Mouse (Mus musculus) urinary bladder, postnatal 25 days (tissue): ENCODE measurements at regions not wholly inside any gene's neighbourhood (a gene's known extent, or its start where the extent isn't known, plus 50 kb on each side); places are given as distances from the start of the nearest gene placed in this dataset.

Experiments
- DNase-seq: peaks from one replicate; pipeline ENCODE4 v3.0.0; 2022; ENCODE audit warnings: low spot score

DNA sequence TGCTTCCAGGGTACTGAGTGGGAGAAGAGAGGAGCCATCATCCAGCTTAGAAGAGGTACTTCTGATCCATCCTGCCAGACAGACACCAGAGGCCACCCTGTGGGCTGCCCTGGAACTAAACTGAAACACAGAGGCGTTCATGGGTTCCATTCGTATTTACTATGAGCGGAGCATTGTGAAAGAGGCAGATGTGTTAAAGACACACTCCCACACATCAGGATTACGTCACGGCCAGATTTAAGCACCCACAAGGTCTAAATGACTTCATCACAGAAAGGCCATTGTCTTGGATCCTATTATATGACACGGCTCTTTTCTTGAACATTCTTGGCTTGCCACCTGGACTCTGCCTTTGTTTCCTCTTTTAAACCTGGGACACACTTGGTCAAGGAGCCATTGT lies 141.0 kb upstream of the Arglu1 start:
- DNase-seq, result no peak

DNA sequence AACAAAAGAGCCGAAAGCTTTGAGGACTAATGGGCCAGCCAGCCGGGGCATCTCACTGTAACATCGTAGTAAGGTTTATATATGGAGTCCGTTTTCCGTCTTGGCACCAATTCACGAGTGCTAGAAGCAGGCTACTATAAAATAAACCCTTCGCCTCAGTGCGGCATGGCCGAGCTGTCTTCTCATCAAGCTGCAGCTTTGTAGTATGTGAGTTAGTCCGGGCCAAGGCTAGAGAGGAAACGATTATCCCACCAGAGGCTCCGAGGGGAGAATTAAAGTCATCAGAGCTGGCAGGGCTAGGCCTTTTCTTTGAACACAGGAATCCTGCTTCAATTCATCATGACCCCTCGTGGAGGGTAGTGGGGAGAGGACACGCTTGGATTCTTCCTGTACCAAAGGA lies 138.9 kb upstream of the Arglu1 start:
- no peak for DNase-seq

DNA sequence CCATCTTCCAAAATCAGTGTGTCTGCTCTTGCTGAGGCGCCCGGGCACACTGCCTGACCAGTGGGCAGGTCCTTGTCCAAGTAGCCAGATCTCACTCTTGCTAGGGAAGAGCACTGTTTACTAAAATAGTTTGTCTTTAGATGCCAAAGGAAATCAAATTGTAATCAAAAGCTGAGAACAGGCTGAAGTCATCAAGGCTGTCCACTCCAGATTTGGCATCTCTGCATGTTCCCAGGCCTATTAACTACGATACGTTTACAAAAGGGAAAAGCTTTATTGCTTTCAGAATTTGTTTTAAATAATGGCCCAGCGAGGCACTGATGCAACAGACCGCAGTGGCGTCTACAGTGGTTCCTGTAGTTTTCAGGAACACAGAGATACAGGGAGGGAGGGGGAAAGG lies 137.2 kb upstream of the Arglu1 start:
- no peak for DNase-seq

DNA sequence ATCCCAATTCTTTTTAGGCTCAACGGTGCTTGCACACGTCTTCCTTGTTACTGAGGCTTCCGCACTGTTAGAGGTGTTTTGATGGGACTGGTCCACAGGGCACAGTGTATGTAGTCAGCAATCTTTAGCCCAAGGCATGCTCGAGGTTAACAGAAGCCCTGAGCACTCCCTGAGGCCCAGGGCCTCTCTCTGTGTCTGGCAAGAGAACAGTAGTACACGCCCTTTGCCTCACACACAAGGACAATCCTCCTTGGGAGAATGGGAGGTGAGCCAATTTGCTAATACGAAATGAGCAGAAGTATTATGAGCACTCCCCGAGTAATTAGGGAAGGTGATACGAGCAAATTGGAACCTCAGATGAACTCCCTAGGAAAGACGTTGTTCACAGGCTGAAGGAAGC lies 136.5 kb upstream of the Arglu1 start:
- no peak for DNase-seq

DNA sequence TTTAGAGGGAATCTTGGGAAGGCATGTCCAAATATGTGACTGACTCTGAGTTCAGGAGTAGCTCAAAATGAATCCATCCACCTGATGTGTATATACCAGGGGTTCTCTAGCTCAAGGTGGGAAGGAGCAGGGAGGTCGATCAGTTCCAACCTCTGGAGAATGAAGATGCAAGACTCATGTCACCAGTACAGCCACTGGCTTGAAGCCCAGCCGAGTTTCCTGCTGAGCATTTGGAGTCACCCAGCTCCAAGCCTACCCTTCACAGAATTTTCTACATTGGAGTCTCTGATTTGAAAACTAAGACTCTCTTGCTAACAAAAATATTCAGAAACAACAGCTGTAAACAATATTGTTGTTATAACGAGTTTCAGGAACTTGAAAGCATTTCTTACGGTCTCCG lies 134.6 kb upstream of the Arglu1 start:
- DNase-seq, result no peak

DNA sequence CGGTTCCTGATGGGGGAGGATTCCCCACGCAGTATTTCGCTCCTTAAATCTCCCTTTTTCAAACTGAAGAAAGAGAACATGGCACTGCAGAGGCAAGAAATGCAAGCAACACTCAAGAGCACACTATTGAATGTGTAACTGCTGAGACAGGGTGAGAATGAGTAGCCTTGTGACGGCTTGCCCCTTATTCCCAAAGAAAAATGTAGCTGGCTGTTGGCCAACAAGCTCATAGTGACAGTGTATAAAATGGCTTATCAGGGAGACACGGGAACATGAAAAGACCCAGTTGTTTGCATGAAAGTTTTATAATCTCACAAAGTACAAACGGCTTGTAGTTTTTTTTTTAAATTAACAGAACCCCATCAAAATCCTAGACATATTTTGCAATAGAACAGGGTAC lies 130.8 kb upstream of the Arglu1 start:
- DNase-seq, result no peak

DNA sequence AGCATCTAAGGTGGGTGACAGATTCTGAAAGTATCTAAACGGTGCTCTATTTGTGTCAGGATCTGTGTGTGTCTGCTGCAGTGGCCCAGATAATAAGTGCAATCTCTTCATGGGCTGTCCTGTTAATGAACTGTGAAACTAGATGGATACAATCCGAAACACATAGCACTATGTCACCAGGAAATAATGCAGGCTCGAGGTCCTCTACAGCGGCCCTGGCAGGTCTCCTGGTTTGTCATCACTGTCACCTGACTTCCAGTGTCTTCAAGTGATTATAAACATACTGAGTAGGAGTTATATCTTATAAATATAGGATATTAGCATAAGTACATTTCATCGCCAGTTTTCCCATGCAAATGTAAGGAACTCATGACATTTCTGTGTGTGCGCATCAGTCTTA lies 130.3 kb upstream of the Arglu1 start:
- DNase-seq, result no peak

DNA sequence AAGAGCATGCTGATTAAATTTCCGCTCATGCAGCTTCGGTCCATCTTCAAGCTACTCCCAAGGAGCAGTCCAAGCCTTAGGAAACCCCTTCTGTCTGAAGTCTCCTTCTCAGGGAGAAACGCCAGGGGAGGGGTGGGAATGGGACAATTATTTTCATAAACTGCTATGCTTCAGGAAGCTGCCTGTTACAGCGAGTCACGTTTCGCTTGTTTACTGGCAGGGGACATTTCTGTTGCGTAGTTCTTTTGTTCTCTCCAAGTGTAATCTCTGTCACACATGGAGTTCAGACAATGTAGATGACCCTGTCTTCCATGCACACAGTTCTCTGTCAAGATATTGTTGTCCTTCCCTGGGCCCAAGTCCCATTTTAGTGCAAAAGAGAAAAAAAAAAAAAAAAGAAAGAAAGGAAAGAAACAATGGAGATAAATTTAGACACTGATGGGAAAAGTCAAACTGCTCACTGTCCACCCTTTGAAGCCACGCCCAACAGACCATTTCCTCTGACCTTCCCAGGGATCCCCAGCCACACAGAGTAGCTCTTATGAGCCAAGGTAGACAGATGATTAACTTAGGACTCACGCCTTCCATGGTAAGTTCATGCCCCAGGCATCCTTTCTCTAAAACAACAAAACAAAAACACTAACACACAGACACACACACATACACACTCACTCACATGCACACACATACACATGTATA lies 129.1 kb upstream of the Arglu1 start:
- DNase-seq, result no peak

DNA sequence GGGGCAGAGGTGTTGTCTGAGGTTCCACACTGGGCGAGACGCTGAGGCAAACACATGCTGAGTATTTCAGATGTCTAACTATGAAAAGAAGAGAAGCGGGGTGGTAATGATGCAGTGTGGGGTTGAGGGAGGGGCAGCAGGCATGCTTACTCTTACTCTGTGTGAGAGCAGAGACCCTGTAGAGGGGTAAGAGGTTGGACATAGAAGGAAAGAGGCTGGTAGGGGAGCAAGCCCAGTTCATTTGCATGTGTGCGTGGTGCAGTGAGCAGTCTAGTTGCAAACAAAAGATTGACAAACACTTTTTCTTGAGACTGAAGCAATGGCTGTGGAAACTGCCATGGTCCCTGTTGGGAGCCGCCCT lies 122.5 kb upstream of the Arglu1 start:
- DNase-seq, result no peak

DNA sequence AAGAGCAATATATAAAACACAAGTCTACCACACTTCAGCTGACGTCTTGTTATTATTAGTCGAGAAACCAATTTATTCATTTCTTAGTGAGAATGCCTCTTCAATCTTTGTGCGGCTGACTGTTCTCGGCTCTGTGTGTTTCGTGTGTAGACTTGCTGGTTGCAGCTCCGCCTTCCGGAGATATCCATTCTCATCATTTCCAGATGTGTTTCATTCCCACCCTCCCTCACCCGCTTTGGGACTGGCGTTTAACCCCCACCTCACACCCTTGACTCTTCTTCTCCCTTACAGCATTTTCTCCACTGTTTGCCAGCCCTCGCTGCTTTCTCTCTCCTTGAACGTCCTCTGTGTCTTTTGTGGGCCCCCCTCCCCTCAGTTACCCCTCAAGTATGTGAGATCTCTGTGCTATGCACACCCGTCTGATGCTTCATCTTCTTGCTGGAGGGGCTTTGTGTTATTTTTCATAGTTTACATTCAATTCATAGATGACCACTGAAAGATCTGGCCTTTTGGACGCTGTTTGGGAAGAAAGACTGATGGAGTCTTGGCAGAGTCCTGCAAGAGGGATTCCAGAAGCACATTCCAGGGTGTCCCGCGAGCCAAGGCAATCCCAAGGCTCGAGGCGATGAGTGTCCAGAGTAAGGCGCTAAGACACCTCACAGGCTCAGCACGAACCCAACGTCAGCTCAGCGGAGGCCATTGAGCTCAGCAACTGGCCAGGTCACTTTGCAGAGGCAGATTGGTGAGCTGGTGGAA lies 121.9 kb upstream of the Arglu1 start:
- no peak for DNase-seq

DNA sequence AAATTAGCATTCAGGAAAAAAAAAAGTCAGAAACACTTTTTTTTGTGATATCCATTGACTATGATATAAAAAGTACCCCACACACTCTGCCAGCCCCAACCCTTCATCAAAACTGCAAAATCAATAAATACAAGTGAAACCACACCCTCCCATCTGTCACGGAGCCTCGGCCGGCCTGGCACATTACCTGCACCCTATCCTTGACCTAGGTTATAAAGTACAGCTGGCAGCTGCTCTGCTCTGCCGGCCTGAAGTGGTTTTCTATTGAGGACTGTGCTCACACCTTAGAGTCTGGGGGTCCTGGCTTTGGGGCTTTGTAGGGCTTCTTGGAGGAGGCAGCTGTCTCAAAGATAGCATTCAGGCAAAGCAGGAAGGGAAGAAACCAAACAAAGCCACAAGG lies 120.6 kb upstream of the Arglu1 start:
- no peak for DNase-seq

DNA sequence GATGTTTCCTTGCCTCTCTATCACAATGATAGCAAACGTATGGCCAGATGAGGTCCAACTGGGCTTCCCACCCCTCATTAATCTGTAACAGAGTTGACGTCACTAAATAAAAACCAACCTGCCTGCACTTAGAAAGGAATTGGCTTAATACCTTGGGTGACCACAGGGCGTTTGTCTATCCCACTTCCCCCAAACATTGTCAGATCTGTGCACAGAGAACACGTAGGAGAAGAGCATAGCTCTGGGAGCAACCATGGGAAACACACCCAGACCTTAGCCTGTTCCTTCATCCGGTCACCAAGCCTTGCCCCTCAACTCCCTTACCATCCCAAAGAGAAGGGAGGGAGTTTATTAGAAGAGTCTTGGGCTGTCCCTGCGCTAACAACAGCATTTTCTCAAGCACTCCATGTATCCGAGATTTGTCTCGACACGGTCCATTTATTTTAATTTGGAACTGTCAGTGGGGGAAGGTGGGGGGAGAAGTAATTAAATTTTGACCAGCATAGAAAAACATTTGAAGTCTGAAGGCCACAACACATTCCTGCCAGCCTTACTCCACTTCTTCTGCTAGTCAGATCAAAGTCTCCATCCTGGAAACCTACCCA lies 119.6 kb upstream of the Arglu1 start:
- no peak for DNase-seq

DNA sequence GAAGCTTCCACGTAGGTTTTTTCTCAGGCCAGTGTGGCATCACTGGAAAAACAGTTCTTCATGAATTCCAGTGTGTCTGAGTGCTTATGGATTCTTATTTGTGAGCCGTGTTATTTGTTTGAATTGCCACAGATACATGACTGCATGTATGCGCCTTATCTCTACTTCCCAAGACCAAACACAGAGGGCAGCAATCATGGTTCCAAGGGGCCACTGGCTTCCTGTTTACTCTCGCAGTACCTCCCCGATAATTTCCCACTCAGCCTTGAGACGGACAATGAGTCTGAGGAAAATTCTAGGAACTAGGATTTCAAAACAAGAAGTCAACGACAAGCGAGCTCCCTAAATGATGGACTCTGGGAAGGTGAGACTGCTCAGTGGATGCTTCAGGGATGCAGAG lies 119.0 kb upstream of the Arglu1 start:
- no peak for DNase-seq

DNA sequence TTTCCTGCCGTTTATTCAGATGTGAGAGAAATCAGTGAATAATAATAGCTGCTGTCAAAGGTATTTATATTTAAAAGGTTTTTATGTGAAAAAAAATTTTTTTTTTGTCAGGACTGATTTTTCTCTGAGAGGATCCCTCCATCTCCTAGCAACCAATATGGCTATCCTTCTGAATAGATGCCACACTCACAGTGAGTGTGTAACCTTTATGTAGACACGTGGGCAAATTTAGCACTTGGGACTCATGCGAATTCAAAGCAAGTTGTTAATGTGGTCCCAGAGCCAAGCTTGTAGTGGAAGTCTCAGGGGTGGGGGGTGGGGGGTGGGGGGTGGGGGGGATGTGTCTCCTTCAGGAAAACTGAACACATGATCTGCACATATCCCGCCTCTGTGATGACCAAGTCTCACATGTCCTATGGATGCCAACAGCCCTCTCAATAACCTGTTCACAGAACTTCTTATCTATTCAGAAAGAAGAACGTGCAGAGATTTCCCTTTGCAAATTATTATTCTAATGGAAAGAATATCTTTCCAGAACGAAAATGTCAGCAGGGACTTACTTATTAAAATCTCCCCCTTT lies 112.5 kb upstream of the Arglu1 start:
- no peak for DNase-seq

DNA sequence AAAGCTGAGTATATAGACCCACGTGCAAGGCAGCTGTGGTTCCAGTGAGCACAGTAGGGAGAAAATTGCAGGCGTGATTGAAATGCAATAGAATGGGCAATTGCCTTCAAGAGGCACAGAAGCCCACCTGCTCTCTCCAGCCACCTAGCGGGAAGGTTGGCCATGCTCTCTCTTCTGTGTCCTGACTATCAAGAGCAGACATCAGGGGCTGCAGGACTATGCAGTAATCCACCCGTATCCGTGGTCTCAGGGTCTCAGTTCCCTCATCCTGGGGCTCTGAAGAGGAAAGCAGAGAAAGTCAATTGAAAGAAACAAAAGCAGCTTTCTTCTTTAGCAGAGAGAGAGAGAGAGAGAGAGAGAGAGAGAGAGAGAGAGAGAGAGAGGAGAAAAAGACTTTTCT lies 112.0 kb upstream of the Arglu1 start:
- DNase-seq, result no peak

DNA sequence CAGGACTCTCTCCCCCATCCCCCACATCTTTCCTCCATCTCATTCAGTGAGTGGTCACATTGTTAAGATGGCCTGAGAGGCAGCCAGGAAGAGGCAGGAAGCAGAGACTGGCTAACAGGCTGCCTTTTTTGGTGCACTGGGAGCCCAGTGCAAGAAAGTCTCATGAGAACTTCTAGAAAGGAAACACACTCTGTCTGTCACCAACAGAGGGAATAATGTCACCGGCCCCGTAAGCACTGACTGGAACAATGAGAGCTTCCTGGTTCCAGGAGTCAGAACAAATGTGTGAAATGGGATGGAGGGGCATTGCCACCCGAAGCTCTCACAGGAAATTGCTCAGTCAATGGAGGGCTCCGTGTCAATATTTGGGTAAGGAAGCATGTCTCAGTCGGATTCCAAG lies 111.3 kb upstream of the Arglu1 start:
- DNase-seq, result no peak

DNA sequence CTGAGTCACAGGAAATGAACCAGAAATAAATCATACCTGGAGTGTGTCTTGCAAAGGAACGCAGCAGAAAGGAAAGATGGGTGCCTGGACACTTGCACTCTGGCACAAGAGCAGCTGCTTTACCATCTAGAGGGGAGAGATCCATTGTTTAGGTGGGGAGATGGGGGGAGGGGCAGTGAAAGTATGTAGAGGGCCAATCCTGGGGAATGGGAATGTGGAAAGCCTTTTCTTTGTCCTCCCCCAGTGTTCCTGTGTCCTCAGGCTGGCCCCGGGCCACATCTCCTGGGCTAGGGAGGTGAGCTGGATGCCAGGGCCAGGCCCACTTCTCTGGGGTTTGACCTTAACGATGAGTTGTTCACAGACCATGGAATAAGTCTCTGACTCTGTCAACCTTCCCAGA lies 107.2 kb upstream of the Arglu1 start:
- no peak for DNase-seq

DNA sequence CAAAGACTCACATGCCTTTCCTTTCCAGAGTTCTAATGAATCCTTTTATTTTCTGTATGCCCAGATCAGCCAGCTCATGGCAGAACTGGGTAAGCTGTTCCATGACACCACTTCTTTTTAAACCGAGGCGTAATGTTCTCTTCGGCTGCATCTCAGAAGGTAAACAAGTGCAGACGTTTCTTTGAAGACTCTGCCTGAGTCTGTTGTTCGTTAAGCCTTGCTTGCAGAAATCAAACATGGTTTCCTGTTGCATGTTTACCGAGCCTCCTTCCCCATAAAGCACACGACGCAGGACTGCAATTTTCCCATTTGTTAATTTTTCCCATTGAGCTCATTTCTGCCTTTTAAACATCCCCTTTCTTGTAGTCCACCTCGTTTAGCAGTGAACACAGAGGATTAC lies 106.6 kb upstream of the Arglu1 start:
- no peak for DNase-seq

DNA sequence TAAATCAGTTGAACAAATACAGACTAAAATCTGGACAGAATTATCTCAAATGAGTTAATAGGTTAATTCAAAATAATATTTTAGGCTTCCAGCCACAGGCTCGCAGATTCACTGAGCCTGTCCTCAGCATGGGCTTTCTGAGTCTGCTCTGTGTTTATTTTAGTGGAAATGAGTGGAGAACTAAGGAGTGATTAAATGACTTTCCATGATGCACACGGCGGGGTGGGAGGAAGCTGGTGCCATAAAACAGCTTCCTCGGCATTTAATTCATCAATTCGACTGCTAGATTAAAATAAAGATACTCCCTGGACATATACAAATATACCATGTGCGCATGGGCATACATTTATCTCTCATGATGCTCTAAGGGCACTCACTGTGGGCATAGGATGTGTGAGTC lies 104.4 kb upstream of the Arglu1 start:
- DNase-seq, result no peak

DNA sequence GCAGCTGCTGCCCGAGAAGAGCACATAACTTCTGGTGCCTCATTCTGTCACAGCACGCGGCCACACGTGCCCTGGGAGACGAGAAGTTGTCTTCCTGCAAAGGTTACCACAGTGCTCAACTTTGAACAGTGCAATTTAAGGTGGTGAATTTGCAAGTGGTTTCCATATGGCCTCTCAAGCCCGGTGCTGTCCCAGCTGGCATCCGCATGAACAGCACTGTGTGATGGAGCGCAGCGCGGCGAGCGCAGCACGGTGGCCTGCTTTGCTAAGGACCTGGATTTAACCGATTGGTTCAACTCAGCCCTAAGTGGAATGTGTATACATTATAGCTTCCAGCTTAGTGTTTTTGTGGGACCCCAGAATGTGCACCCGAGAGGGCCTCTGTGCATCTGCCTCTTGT lies 89.6 kb upstream of the Arglu1 start:
- no peak for DNase-seq

DNA sequence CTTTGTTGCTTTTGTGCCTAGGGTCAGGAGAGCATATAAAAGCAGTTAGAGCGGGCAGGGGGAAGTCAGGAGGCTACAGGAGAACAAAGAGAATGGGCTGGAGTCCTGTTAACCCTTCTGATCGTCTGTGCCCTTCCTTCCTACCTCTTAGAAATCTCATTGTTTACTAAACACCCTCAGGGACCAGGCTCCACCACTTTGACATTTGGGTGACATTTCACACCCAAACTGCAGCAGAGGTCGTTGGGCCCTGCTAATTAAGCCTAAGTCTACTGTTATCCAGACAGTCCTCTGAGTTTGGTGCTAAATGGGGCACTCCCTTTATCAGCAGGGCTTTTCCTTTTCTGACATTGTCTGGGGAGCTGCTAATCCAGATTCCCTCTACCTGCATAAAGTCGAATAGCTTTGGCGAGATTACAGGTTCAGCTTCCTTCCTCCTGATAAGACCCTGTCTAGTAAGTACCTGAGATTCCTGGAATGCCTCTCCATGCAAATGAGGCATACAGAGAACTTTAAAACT lies 84.2 kb upstream of the Arglu1 start:
- DNase-seq, result no peak

DNA sequence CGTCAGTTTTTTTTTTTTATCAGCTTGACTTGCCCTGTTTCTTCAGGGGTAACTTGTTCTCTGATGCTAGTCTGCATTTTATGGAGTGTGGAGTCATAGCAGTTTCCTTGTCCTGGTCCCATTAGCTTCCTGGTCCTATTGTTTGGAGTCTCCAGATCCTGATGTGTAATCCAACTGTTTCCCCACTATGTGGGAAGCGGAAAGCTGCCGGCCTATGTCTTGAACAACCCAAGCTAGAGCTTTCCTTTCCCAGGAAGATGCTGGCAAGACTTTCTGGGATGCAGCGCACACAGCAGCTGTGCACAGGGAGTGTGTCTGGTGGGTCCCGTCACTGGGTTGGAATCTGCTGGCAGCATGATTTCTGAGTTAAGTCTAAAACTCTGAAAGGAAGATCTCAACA lies 82.1 kb upstream of the Arglu1 start:
- DNase-seq, result no peak

DNA sequence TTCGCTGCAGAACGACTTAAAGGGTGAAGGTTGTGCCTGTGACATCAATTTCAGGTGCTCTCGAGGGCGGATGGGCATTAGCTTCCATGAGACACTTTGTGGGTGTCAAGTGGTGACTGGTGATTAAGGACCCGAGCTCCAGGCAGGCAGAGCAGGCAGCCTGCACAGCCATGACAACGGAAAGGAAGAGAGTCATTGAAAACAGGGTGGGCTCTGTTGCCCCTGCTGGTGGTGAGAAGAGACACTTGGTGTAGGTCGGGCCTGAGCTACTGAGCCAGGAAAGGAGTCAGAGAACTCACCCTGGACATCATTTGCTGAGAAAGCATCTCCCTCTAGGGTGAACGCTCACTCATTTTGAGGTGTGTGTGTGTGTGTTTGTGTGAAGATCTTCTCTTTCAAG lies 80.1 kb upstream of the Arglu1 start:
- no peak for DNase-seq
